Mouse (Mus musculus) monocyte, adult 5-6 weeks (primary cell): ENCODE results near the gene Nrxn3. TPM values are rescaled to one million over a fixed set of nuclear protein-coding genes. Genes with fewer than 3 reads are reported as not detected.

Experiments
- ATAC-seq: fragments of 153-309, 156-312 bp; replicated peaks from 2 replicates; pipeline ENCODE4 v1.8.0; 2017; ENCODE audit warnings: mild to moderate bottlenecking; ENCODE audit not compliant: low TSS enrichment, insufficient number of reproducible peaks, severe bottlenecking, poor library complexity, low FRiP score
- total RNA-seq: library from RNA; stranded (forward); fragments of 200-1000, 200-491, 200-594 nt; gene quantifications from 3 replicates; pipeline ENCODE4 v1.2.3, GENCODE M21; 2017

Gene Nrxn3
- total RNA-seq, 1 experiment from 2014 or later = not detected

- no peak for ATAC-seq
Measured at GRCm38 (mm10) chr12:89812550-89813207, 1090.0 kb downstream of the Nrxn3 start.

- no peak for ATAC-seq
Measured at GRCm38 (mm10) chr12:89813294-89813693, 1090.6 kb downstream of the Nrxn3 start.

- ATAC-seq = no peak
Measured at GRCm38 (mm10) chr12:89813718-89814117, 1091.0 kb downstream of the Nrxn3 start.

- ATAC-seq = no peak
Measured at GRCm38 (mm10) chr12:89814536-89814935, 1091.9 kb downstream of the Nrxn3 start.

GRCm38 (mm10) chr12:89817072-89817773 lies 1094.5 kb downstream of the Nrxn3 start:
- no peak for ATAC-seq

- ATAC-seq = no peak
Measured at GRCm38 (mm10) chr12:89818200-89818599, 1095.5 kb downstream of the Nrxn3 start.

- no peak for ATAC-seq
Measured at GRCm38 (mm10) chr12:89822141-89822540, 1099.5 kb downstream of the Nrxn3 start.

GRCm38 (mm10) chr12:89829927-89830326 lies 1107.3 kb downstream of the Nrxn3 start:
- ATAC-seq = no peak

- ATAC-seq = no peak
Measured at GRCm38 (mm10) chr12:89830350-89830749, 1107.7 kb downstream of the Nrxn3 start.

GRCm38 (mm10) chr12:89831300-89831699 lies 1108.6 kb downstream of the Nrxn3 start:
- no peak for ATAC-seq

- no peak for ATAC-seq
Measured at GRCm38 (mm10) chr12:89836271-89836670, 1113.6 kb downstream of the Nrxn3 start.

- ATAC-seq = no peak
Measured at GRCm38 (mm10) chr12:89842861-89843260, 1120.2 kb downstream of the Nrxn3 start.

GRCm38 (mm10) chr12:89848116-89848515 lies 1125.4 kb downstream of the Nrxn3 start:
- ATAC-seq = no peak

- no peak for ATAC-seq
Measured at GRCm38 (mm10) chr12:89854355-89854754, 1131.7 kb downstream of the Nrxn3 start.

- ATAC-seq = no peak
Measured at GRCm38 (mm10) chr12:89867124-89867523, 1144.4 kb downstream of the Nrxn3 start.

- ATAC-seq = no peak
Measured at GRCm38 (mm10) chr12:89882617-89883370, 1160.1 kb downstream of the Nrxn3 start.

GRCm38 (mm10) chr12:89884576-89884975 lies 1161.9 kb downstream of the Nrxn3 start:
- ATAC-seq = no peak

- no peak for ATAC-seq
Measured at GRCm38 (mm10) chr12:89888647-89889046, 1166.0 kb downstream of the Nrxn3 start.

- ATAC-seq = no peak
Measured at GRCm38 (mm10) chr12:89896901-89897300, 1174.2 kb downstream of the Nrxn3 start.

- ATAC-seq = no peak
Measured at GRCm38 (mm10) chr12:89909578-89909977, 1186.9 kb downstream of the Nrxn3 start.
